Mouse (Mus musculus) stomach, embryonic 16.5 days (tissue): Measurements from ENCODE around the gene Acss3. TPM values are rescaled to one million over a fixed set of nuclear protein-coding genes. Genes with fewer than 3 reads are reported as not detected.

ENCODE experiments used
- ATAC-seq: fragments of 200-750 bp; cut with Nextera tagmentation; 2 replicates; pipeline ENCODE4 v1.8.0; 2017; ENCODE audit warnings: moderate number of reproducible peaks, moderate TSS enrichment; ENCODE audit not compliant: insufficient read depth, low FRiP score
- H3K27ac ChIP-seq: fragments of 300-500 bp; sonication (generic); 2 replicates; pipeline ENCODE4 v1.5.1; 2014; ENCODE audit warnings: low read length
- H3K27me3 ChIP-seq: fragments of 300-500 bp; sonication (generic); 2 replicates; pipeline ENCODE4 v1.6.1; 2014; ENCODE audit warnings: low read length, control low read depth, mixed read lengths; ENCODE audit not compliant: control insufficient read depth, insufficient read depth
- H3K36me3 ChIP-seq: fragments of 300-500 bp; sonication (generic); 2 replicates; pipeline ENCODE4 v1.6.1; 2014; ENCODE audit warnings: low read length; ENCODE audit not compliant: control insufficient read depth, insufficient read depth
- H3K4me1 ChIP-seq: fragments of 300-500 bp; sonication (generic); 2 replicates; pipeline ENCODE4 v1.6.1; 2014; ENCODE audit warnings: low read length, control low read depth, mixed read lengths; ENCODE audit not compliant: control insufficient read depth, insufficient read depth
- H3K4me2 ChIP-seq: fragments of 300-500 bp; sonication (generic); 2 replicates; pipeline ENCODE4 v1.6.1; 2014; ENCODE audit warnings: low read depth, low read length, mixed read lengths
- H3K4me3 ChIP-seq: fragments of 300-500 bp; sonication (generic); replicated peaks from 2 replicates; pipeline ENCODE4 v1.5.1; 2014; ENCODE audit warnings: mild to moderate bottlenecking, low read length
- H3K9ac ChIP-seq: fragments of 300-500 bp; sonication (generic); 2 replicates; pipeline ENCODE4 v1.6.1; 2014; ENCODE audit warnings: low read length
- H3K9me3 ChIP-seq: fragments of 300-500 bp; sonication (generic); replicated peaks from 2 replicates; pipeline ENCODE4 v1.6.1; 2016; ENCODE audit warnings: low read length, control low read depth; ENCODE audit not compliant: control insufficient read depth
- WGBS: fragments of 180-500 bp; shearing (Covaris S2); extraction: QIAGEN DNeasy Blood & Tissue Kit; methylation state at CpG from one replicate; pipeline ENCODE4 v1.1.7; 2014; 5-methylcytosine and 5-hydroxymethylcytosine counted together
- polyA plus RNA-seq: library from polyadenylated mRNA; unstranded; fragments of >200 nt; fragmentation: Nextera tagmentation; extraction: Ambion mirVana; gene quantifications from 2 replicates; pipeline ENCODE4 v1.2.1, GENCODE M21; 2015

Gene Acss3
- polyA plus RNA-seq, 1 experiment from 2014 or later = 1.1 TPM

- no peaks in the 10 kb centered on the region for H3K27me3 ChIP-seq
- no peaks in the 10 kb centered on the region for H3K4me1 ChIP-seq
- H3K27ac ChIP-seq = no peak overlapping the region
- no peak overlapping the region for H3K4me3 ChIP-seq
- no peak overlapping the region for H3K4me2 ChIP-seq
- no peaks in the 10 kb centered on the region for H3K36me3 ChIP-seq
- H3K9ac ChIP-seq = no peak overlapping the region
- 91% methylated on average over 4 of the region's 4 CpGs for WGBS
- ATAC-seq = no peak
- no peaks in the 10 kb centered on the region for H3K9me3 ChIP-seq
These were observed 84.3 kb downstream of the Acss3 start for GRCm38 (mm10) chr10:107039211-107039610.

- ATAC-seq = no peak
- no peaks in the 10 kb centered on the region for H3K27me3 ChIP-seq
- WGBS = 79% methylated on average over 4 of the region's 4 CpGs
These were observed 99.2 kb downstream of the Acss3 start for GRCm38 (mm10) chr10:107024254-107024653.

DNA sequence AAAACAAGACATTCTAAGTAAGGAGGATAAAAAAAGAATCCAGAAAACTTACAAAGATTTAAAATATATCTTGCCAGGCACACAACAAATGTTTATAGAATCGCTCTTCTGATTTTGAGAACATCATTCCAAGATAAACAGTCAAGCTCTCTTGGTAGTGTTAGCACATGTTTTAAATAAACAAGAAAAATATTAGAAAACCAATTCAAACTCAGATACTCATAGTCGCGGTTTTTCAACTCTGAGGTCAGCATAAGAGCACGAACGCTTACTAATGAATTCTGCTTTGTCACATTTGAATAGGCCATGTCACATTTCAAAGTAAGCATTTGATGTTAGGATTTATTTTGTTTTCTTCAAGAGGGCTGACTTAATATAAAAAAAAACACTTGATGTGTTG lies 102.3 kb downstream of the Acss3 start:
- no peak for ATAC-seq
- Histone ChIP-seq H3K9ac (no peak overlapping the region), H3K36me3 (no peaks in the 10 kb centered on the region), H3K4me3 (no peak overlapping the region), H3K27ac (no peak overlapping the region), H3K9me3 (no peaks in the 10 kb centered on the region), H3K4me2 (no peak overlapping the region), H3K4me1 (no peaks in the 10 kb centered on the region), H3K27me3 (no peaks in the 10 kb centered on the region)
- WGBS = 54% methylated on average over 5 of the region's 5 CpGs

More at GRCm38 (mm10) chr10:107024254-107024653, 99.2 kb downstream of the Acss3 start:
- H3K36me3 ChIP-seq = no peaks in the 10 kb centered on the region
- no peak overlapping the region for H3K4me2 ChIP-seq
- H3K27ac ChIP-seq = no peak overlapping the region
- H3K9me3 ChIP-seq = no peaks in the 10 kb centered on the region
- no peaks in the 10 kb centered on the region for H3K4me1 ChIP-seq
- H3K4me3 ChIP-seq = no peak overlapping the region
- no peak overlapping the region for H3K9ac ChIP-seq

DNA sequence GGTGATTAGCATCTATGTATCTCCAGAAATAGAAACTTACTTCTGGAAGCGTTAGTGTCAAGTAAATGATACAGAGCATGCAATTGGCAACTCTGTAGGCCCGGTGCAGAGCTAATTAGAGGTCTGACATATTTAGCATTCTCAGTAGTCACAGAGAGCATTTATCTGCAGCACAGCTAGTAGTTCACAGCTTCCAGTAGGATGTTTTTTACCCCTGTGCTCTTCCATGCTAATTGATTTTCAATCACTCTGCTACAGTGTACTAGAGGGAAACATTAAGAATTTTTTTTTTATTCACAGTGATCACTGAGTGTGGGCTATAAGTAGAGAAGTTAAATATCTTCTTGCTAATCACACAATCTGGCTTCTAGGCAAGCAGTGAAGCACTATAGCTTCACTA lies 112.3 kb downstream of the Acss3 start:
- Histone ChIP-seq H3K27ac (no peak overlapping the region), H3K4me1 (no peaks in the 10 kb centered on the region), H3K4me3 (no peak overlapping the region), H3K9ac (no peak overlapping the region), H3K4me2 (no peak overlapping the region), H3K27me3 (no peaks in the 10 kb centered on the region), H3K36me3 (no peaks in the 10 kb centered on the region), H3K9me3 (no peaks in the 10 kb centered on the region)
- no peak for ATAC-seq
- 49% methylated on average over 2 of the region's 2 CpGs for WGBS

GRCm38 (mm10) chr10:106998052-106998625 lies 125.3 kb downstream of the Acss3 start:
- H3K27ac ChIP-seq = no peak overlapping the region
- no peak overlapping the region for H3K4me3 ChIP-seq
- H3K9ac ChIP-seq = no peak overlapping the region
- no peaks in the 10 kb centered on the region for H3K27me3 ChIP-seq
- no peak for ATAC-seq
- no peaks in the 10 kb centered on the region for H3K9me3 ChIP-seq
- H3K4me2 ChIP-seq = no peak overlapping the region
- no peaks in the 10 kb centered on the region for H3K36me3 ChIP-seq
- no peaks in the 10 kb centered on the region for H3K4me1 ChIP-seq
- WGBS = 94% methylated on average over 2 of the region's 2 CpGs

GRCm38 (mm10) chr10:106989478-106989877 lies 134.0 kb downstream of the Acss3 start:
- H3K4me1 ChIP-seq = no peaks in the 10 kb centered on the region
- ATAC-seq = no peak
- no peak overlapping the region for H3K4me2 ChIP-seq
- no peaks in the 10 kb centered on the region for H3K36me3 ChIP-seq
- WGBS = 76% methylated on average over 4 of the region's 4 CpGs
- H3K9ac ChIP-seq = no peak overlapping the region
- H3K27ac ChIP-seq = no peak overlapping the region
- H3K9me3 ChIP-seq = no peaks in the 10 kb centered on the region
- H3K4me3 ChIP-seq = no peak overlapping the region
- no peaks in the 10 kb centered on the region for H3K27me3 ChIP-seq

DNA sequence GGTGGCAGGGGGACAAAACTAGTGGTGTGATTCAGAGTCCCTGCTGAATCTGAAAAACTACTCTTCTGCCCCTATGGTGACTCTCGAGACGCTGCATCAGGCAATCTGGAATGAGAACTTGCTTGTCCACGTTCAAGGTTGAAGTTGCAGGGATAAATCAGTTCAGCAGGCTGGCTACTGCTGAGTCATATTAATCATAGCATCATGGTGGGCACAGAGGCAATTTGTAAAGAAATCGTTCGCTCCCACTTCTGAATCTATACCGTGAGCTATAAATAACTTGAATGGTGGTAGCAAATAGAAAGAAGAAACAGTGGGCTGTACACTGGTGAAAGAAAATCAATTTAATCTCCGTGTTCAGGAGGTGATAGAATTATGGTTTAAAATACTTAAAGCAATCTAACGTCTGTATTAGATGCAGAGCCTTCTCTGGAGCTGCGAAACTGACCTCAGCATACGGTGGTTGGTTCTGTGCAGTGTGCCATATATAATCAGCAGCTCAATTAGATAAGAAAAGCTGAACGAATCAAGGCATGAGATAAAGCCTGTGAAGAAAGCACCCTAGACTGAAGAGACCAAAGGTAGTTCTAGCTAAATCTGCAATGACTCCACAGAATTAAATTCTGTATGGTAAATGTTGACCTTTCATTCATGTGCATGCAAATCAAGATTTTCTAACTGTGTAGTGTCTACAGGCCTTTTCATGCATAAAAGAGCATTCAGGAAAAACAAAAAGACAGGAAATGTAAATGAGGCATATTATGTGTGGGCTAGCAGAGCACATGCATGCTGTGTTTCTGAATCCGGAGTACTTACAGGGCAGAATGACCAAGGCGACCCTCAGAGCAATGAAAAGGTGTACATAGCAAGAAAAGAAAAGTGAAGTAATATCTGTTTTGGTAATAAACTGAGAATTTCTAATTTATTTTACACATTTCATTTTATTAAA lies 148.0 kb downstream of the Acss3 start:
- H3K9me3 ChIP-seq = no peaks in the 10 kb centered on the region
- H3K27me3 ChIP-seq = no peaks in the 10 kb centered on the region
- no peak for ATAC-seq
- no peaks in the 10 kb centered on the region for H3K4me1 ChIP-seq
- H3K9ac ChIP-seq = no peak overlapping the region
- WGBS = 64% methylated on average over 13 of the region's 13 CpGs
- no peaks in the 10 kb centered on the region for H3K36me3 ChIP-seq
- H3K27ac ChIP-seq = no peak overlapping the region
- no peak overlapping the region for H3K4me2 ChIP-seq
- no peak overlapping the region for H3K4me3 ChIP-seq

DNA sequence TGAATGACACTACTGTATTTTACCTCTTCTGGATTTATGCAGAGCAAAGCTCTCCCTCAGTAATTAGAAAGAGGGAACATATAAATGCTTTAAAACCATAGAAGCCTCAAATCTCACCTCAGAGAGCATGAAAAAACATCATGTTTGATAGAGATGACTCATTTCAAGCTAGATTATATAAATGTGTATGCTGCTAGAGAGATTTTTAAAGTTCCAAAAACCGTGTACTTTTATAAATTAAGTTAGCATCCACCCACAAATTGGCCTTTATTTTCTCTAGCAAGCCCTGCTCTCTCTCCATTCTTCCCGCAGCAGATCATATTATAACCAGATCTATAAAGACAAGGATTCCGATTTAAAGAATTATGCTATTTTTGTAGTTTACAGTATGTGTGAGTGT lies 164.4 kb downstream of the Acss3 start:
- H3K9ac ChIP-seq = no peak overlapping the region
- no peak overlapping the region for H3K4me2 ChIP-seq
- H3K4me3 ChIP-seq = no peak overlapping the region
- 72% methylated on average over 3 of the region's 3 CpGs for WGBS
- H3K36me3 ChIP-seq = no peaks in the 10 kb centered on the region
- no peak overlapping the region for H3K27ac ChIP-seq
- no peak for ATAC-seq
- H3K9me3 ChIP-seq = no peaks in the 10 kb centered on the region
- no peaks in the 10 kb centered on the region for H3K4me1 ChIP-seq
- no peaks in the 10 kb centered on the region for H3K27me3 ChIP-seq

- Histone ChIP-seq H3K27me3 (no peaks in the 10 kb centered on the region), H3K9me3 (no peaks in the 10 kb centered on the region), H3K4me1 (no peaks in the 10 kb centered on the region), H3K4me2 (no peak overlapping the region), H3K36me3 (no peaks in the 10 kb centered on the region), H3K9ac (no peak overlapping the region), H3K27ac (no peak overlapping the region), H3K4me3 (no peak overlapping the region)
- no peak for ATAC-seq
- WGBS = 65% methylated on average over 5 of the region's 5 CpGs
These were observed 182.1 kb downstream of the Acss3 start for GRCm38 (mm10) chr10:106941380-106941779.
